Mouse (Mus musculus) left cerebral cortex, postnatal 14 days (tissue): ENCODE data around the gene Fbxo42. TPM values are rescaled to one million over a fixed set of nuclear protein-coding genes. Genes with fewer than 3 reads are reported as not detected.

ENCODE experiments used
- DNase-seq, 2 experiments: peaks; one replicate each; pipeline ENCODE4 v3.0.0; 2021 to 2022; ENCODE audit warnings: low spot score in 2 of 2, mixed read lengths in 1 of 2
- intact Hi-C: fragments of 180-260 bp; cut with DNase I; formaldehyde crosslinking; loops from one replicate; pipeline ENCODE4 v1.15.1; 2025
- total RNA-seq, 2 experiments: library from RNA; stranded (reverse); gene quantifications; 2 replicates each; pipeline ENCODE4 v1.2.3; 2021

Gene Fbxo42
- total RNA-seq, 2 experiments from 2014 or later, result 31.6 to 38.8 TPM

DNA sequence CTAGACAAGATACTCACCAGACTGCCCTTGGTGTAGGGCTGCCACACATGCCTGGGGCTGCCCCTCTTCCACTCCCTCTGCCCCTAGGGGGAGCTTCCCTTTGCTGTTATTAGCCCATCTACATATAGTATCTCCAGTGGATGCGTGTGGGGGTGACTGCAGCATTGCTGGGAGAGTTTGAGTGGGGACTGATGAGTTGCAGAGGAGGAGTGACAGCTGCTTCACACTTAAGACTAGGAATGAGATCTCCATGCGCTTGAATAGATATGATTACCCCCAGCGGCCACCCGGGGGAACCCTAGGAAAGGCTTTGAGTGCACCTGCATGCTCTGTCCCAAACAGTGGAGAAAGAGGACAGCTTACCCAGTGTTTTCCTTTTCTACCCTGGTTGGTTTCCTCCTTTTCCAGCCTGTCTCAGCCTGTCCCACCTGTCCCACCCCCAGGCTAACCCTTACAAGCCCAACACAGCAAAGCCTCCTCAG is 56.9 kb downstream of the Fbxo42 start:
- peak; percentile 38 to 56 for DNase-seq
- intact Hi-C loops, result loop anchor here (5.0 kb wide), 2 partner anchors 57 to 158 kb away; partner anchors contain the start of gene Fbxo42

DNA sequence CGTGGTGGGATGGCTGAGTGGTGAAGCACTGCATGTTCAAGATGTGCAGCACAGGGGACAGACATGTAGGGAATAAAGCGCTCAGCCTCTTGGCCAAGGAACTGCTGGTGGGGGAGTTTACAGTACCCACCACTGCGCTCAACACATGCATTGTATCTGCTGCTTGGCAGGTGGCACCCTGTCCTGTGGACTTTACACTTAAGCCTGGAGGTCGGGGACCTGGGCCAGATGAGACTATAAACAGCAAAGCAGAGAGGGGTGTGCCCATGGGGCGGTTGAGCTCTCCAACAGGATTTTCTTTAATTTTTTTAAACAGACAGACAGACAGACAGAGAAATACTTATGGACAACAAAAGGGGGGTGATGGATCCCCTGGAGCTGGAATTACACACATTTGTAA is 59.4 kb downstream of the Fbxo42 start:
- no peak for DNase-seq
- intact Hi-C loops, result no loop called here

DNA sequence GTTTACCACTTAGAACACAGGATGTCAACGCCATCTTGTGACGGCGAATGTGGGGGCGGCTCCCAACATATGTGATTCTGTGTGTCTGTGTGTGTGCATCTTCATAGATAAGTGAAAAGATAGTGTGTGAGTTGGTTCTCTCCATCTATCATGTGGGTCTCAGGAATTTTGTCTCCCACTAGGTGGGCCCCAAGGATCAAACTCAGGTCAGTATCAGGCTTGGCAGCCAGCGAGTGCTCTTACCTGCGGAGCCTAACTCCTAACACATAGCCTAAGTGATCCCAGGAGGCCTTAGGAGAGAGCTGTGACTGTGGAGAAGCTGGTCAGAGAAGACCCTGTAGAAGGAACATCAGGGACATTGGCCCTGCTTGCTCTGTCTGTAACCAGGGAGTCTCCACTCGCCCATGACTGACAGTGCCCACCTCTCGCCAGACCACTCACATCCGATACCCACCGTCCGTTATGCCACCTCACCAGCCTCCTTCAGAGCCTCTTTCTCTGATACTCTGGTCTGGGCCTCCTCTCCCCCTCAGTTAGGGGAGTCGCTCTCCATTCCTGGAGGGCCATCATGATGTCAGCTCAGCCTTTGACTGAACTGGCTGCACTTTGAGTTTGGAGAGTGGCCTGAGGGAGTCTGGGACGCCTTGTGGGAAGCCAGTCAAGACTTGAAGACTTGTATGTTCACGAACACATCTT is 63.0 kb downstream of the Fbxo42 start:
- DNase-seq, result no peak
- intact Hi-C loops, result no loop called here

DNA sequence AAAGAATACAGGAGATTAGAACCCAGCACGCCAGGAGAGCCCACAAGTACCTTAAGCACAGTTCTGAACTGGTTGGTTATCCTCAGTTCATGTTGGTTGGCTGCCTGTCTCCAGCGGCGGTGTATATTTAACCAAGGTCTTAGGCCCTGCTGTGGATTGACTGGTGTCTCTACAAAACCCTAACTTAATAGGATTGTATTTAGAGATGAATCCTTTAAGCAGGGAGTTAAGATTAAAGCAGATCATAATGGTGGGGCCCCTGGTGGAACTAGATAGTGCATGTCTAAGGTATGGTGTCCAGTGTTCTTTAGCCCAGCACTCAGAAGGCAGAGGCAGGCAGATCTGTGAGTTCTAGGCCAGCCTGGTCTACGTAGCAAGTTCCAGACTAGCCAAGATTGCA is 63.9 kb downstream of the Fbxo42 start:
- no peak for DNase-seq
- intact Hi-C loops, result no loop called here

DNA sequence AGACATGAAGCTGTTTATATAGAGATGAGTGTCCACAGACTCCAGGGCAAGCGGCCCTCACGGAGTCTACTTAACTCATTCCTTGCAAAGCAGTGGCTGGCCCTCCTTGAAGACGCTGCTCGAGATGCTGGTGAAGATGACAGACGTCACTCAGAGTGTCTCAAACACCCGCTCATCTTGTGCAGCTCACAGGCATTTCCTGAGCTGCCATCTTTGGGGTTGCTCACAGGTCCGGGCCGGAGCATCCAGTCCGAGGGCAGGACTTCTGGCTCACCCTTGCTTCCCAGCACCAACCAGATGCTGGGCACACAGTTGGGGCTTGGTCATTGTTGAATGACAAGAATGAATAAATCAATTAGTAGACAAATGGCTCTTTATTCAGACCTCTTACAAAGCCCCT is 65.2 kb downstream of the Fbxo42 start:
- DNase-seq, result no peak
- intact Hi-C loops, result no loop called here

DNA sequence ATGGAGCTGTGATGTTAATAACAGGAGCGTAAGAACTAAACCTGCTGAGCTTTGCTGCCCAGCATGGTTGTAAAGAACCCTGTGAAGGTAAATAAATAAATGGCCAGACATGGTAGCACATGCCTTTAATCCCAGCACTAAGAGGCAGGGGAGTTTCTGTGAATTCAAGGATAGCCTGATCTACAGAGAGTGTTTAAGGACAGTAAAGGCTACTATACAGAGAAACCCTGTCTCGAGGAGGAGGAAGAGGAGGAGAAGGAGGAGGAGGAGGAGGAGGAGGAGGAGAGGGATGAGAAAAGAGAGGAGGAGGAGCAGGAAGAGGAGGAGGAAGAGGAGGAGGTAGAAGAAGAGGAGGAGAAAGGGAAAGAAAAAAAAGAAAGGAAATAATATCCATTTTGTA is 65.6 kb downstream of the Fbxo42 start:
- DNase-seq, result no peak
- intact Hi-C loops, result no loop called here

DNA sequence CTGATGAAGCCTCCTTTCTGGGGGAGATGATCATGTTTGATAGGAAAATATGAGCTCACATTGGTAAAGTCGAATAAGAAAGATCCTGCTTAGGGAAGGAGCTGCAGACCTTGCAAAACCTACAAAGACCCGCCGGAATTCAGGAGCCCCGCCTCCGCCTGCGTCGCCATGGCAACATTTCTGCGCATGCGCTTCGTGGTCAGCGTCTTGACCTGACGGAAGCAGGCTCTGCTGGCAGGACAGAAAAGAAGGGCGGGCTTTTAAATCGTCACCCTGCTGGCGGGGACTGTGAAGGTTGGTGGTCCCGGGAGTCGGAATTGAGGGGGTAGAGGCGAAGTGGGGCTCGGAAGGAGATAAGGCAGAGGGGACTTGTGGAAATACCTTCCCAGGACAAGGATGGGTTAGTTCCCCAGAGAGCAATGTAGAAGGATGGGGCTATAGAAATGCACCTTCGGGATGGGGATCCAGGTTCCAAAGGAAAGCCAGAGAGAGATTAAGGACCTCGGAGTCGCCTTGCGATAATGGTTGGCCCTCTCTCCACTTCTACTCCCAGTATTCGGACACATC is 66.1 kb downstream of the Fbxo42 start, which contains the start of gene Rsg1:
Gene Rsg1 (plus strand): TSS at position 187 of the 567 bp plus-strand sequence.
- intact Hi-C loops, result no loop called here
- peak; percentile 94 to 96 for DNase-seq

DNA sequence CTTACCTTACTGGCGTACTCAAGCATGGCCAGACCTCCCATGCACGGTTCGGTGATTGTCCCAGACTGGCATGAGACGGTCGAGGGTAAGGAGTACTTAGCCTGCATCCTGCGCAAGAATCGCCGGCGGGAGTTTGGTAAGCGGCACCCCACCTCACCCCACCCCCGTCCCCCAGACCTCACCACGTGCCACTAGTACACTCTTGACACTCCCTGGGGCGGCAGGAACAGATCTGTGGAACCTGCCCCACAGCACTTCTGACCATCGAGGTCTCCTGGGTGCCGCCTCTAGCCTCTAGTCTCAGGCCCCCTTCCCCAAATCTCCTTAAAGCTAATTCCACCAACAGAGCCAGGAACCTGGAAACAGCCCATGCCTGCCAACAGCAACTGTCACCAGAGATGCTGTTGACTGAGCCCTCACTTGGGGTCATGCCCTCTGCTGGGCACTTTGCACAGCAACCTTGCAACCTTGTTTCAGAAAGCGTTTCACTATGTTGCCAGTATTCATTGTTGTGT is 66.7 kb downstream of the Fbxo42 start:
- no peak for DNase-seq
- intact Hi-C loops, result no loop called here

DNA sequence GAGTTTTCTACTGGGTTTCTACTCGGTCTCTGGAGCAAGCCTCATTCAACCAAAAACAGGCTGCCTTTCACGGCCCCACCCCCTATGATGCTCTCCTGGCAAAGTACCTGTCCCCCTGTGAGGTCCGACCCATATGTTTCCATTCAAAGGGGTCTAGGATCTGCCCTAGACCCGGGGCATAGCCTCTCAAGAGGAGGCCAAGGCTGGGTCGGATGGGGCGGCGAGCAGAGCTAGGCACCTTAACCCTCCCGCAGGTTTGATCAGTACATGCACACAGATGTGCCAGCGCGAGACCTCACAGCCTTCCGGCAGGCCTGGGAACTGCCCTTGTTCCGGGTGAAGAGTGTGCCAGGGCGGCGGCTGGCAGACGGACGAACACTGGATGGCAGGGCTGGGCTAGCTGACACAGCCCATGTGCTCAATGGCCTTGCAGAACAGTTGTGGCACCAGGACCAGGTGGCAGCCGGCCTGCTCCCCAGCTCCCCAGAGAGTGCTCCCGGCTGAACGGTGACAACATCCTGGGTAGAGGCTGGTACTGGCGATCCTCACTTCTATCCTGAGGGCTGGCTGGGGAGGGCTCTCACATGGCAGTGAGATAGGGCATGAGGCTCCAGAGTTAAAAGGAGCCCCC is 72.0 kb downstream of the Fbxo42 start:
- intact Hi-C loops, result no loop called here
- DNase-seq, result no peak

DNA sequence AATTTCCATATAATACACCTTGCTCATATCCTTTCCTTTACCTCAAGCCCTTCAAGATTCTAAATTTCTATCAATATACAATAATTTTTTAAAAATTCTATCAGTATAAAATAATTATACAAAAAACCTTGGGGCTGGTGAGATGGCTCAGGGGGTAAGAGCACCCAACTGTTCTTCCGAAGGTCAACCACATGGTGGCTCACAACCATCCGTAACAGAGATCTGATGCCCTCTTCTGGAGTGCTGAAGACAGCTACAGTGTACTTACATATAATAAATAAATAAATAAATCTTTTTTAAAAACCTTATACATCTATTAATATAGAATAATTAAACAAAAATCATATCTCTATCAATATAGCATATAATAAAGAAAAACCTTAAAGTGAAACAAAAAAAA is 74.1 kb downstream of the Fbxo42 start:
- intact Hi-C loops, result no loop called here
- DNase-seq, result no peak

DNA sequence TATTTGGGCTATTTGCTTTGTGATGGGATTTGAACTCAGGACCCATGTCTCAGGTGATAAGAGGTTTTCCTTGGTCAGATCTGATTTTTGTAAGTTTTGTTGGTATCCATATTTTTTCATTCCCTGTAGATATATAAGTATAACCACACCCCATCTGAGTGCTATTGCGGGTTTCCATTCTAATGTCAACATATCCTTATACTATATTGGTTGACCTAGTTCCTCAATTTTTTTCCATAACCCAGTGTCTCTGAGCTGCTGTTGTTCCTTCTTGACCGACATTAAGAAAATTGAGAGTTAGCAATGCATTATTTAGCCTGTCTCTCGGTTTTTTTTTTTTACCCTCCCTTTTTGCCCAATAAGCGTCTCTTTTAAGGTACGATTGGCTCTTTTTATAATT is 75.0 kb downstream of the Fbxo42 start:
- no peak for DNase-seq
- intact Hi-C loops, result no loop called here

DNA sequence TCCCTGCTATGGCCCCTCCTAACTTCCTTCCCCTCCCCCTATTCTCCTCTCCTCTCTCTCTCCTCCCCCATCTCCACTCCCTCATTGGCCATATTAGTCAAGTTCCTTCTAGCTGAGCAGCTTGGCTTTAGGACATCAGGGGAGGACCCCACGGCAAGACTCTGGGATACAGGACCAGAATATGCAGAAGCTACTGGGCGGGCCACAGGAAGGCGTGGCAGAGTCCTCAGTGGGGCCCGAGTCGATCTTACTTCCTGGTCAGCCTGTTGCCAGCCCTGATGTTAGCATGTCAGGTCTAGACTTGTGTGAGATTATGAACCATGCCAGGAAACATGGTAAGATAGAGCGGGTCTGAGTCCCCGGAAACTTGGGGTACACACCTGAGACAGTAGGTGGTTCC is 81.0 kb downstream of the Fbxo42 start:
- intact Hi-C loops, result no loop called here
- DNase-seq, result no peak

DNA sequence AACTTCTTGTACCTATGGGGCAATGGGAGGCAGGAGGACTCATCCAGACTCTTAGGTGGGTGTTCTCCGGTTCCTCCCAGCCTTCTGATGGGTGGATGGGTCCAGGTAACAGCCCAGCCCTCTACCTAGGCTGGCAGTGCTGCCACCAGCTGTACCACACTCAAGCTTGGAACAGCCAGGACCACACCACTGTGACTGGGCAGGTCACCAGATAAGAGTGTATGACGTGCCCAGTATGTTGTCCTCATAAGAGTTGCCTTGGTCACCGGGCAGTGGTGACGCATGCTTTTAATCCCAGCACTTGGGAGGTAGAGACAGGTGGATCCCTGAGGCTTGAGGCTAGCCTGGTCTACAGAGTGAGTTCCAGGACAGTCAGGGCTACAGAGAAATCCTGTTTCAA is 85.5 kb downstream of the Fbxo42 start:
- intact Hi-C loops, result no loop called here
- no peak for DNase-seq

DNA sequence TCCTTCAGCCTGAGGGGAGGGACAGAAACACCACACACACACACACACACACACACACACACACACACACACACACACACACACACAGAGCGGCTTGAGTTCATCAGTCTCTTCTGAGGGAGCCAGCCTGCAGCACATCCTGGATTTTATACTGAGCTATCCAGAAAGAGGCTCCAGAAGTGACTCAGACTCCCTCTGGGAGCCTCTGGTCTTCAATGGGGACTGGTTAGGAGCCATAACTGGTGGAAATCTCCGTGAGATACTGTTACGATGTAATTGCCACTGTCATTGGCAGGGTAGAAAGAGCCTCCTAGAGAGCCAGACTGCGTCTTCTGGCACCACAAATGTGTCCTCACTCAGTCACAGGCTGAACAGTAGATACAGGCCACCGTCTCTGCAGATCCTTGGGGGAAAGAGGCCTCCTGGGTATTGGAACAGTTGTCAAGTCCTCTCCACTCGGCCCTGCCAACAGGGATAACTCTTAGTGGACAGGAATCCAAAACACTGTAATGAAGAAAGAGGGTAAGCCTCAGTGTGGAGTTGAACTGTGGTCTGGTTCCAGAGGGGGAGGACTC is 87.9 kb downstream of the Fbxo42 start:
- no peak for DNase-seq
- intact Hi-C loops, result no loop called here

DNA sequence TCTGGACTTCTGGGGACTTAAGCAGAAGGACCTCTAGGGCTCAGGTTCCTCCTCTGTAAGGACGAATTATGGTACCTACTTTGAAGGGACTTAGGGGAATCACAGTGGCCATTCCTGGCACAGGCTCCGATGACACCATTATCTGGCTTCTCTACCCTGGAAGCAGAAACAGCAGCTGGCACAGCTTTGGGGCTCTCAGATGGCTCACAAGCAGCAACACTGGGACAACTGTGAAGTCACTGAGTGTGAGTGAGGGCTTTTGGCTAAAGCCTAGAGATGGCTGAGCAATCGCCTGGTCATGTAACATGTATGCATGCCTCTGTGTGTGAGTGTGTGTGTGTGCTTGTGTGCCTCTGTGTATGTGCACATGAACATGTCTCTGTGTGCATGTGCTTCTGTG is 89.1 kb downstream of the Fbxo42 start:
- no peak for DNase-seq
- intact Hi-C loops, result no loop called here

DNA sequence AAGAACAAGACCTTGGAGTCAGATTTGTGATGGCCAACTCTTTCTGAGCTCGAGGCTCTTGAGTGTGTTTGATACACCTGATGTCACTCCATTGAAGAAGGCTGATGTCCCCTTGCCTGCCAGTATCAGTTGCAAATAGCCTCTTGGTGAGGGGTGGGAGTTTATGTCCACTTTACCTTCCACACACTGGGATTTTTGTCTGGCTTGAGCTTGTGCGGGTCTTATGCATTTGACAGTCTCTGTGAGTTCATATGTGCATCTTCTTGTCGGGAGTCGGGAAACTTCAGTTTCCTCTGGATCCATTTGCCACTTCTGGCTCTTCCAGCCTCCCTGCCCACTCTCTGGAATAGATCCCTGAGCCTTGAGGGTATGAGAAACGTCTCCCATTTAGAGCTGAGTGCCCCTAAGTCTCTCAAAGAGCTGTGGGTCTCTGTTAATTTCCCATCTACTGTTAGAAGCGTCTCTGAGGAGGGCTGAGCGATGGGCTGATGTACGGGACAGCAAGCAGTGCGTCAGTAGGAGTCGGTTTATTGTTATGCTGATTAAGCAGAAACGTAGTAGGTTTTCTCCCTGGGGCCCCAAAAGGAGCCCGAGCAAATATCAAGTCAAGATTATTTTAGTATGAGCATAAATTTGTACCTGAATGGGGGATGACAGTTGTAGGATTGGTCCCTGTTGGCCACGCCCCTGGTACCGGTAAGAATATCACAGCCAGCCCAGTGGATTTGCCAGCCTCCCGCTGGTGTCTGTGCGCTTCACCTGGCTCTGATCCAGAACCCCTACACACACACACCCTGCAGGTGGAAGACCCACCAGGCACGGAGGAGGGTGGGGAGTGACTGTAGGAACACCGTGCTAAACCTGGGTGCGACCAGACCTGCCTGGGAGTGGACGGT is 91.0 kb downstream of the Fbxo42 start:
- intact Hi-C loops, result no loop called here
- DNase-seq, result no peak

DNA sequence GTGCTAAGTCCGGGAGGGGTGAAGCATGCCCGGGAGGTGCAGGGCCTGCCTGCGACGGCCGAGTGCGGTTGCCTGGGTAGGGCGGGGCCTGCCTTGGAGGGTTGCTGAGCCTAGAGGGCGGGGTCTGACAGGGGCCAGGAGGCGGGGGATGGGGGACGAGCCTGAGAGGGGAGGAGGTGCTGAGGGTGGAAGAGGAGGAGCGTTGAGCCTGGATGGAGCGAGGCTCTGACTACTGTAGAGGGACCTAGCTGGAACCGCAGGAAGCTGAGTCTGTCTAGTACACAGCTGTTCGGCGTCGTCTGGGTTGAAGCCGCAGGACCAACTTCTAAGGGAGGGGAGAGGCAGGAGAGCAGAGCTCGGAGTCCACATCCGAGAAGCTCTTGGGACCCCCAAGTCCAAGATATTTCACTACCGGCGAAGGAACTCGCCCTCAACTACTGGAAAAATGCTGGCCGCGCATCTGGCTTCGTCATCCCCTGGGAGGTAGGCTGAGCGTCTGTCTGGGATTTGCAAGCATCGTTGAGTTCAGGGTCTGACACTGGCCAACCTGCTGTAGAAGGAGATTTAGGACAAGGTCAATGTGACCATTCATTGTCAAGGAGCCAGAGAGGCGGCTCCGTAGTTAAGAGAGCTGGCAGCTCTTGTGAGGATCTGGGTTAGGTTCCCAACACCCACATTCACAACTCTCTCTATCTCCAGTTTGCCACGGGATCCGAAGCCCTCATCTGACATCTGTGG is 91.8 kb downstream of the Fbxo42 start, which contains the start of gene Arhgef19:
Gene Arhgef19 (plus strand): TSS at position 112 of the 738 bp plus-strand sequence.
- intact Hi-C loops, result no loop called here
- DNase-seq, result peak in 1 of 2 experiments; percentile 49

DNA sequence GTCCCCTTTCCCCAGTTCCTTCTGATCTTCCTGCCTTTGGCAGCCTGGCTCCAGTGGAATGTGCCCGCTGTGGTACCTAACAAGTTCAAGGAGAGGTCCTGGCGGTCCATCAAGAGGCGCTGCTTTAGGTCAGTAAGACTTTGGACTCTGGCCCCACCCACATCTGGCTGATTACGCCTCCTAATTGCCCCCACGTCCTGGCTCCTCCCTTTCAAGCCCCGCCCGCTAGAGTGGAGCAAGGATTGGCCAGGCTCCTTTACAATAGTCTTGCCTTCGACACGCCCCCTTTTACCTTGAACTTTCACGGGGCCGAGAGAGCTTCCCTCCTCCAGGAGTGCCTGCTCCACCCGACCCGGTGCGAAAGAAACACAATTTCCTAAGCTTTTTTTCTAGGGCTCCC is 92.9 kb downstream of the Fbxo42 start:
- DNase-seq, result no peak
- intact Hi-C loops, result no loop called here

DNA sequence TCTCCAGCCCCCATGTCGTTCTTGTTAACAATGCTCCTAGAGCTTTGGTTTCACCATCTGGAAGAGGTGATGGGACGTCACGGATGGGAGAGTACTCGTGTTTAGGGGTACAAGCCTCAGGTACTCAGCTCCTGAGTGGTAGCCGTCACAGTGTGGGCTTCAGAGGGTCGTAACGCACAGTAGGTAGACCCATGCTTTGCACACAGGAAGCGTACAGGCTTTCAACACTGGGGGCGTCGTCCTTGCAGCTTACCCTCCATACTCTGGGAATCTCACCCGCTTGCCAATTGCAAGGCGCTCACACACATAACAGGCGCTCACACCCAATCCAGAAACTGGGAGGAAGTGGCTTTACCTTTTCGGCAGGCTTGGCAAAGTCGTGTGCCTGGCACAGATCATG is 94.1 kb downstream of the Fbxo42 start:
- DNase-seq, result no peak
- intact Hi-C loops, result no loop called here
